Mouse (Mus musculus): ENCODE results near the gene Tmem145.

GRCm38 (mm10) chr7:25290911-25291310 is 15.0 kb upstream of the Tmem145 start:
- no peak for TF ChIP-seq CTCF (IDR thresholded peaks at IDR 0.05; ENCODE audit: control insufficient read depth, insufficient read depth, low read length)
- 0 out of 2 replicates have a peak, but pooled peaks have one; percentile 19 for TF ChIP-seq POLR2A (IDR thresholded peaks at IDR 0.05; ENCODE audit: borderline replicate concordance, control insufficient read depth, low read depth, low read length)
